Mouse (Mus musculus) stomach, postnatal 0 days (tissue): ENCODE data around the gene Tspo. TPM values are rescaled to one million over a fixed set of nuclear protein-coding genes. Genes with fewer than 3 reads are reported as not detected.
A peak's percentile ranks its signal among the peaks of the same experiment; 100 is the strongest.

ENCODE experiments used
- ATAC-seq: fragments of 200-750 bp; cut with Nextera tagmentation; 2 replicates; pipeline ENCODE4 v1.8.0; 2017; ENCODE audit not compliant: low FRiP score, low TSS enrichment
- DNase-seq: peaks from one replicate; pipeline ENCODE4 v3.0.0-alpha.2; 2016; ENCODE audit warnings: low spot score
- H3K27ac ChIP-seq: fragments of 300-500 bp; sonication (generic); replicated peaks from 2 replicates; pipeline ENCODE4 v1.5.1; 2014; ENCODE audit warnings: mild to moderate bottlenecking, control low read depth
- H3K27me3 ChIP-seq: fragments of 300-500 bp; sonication (generic); 2 replicates; pipeline ENCODE4 v1.6.1; 2014; ENCODE audit warnings: low read length; ENCODE audit not compliant: control insufficient read depth, insufficient read depth
- H3K36me3 ChIP-seq: fragments of 300-500 bp; sonication (generic); 2 replicates; pipeline ENCODE4 v1.6.1; 2014; ENCODE audit warnings: low read length, mixed read lengths; ENCODE audit not compliant: control insufficient read depth, insufficient read depth
- H3K4me1 ChIP-seq: fragments of 300-500 bp; sonication (generic); replicated peaks from 2 replicates; pipeline ENCODE4 v1.6.1; 2014; ENCODE audit warnings: antibody characterized with exemption; ENCODE audit not compliant: control insufficient read depth, insufficient read depth
- H3K4me2 ChIP-seq: fragments of 300-500 bp; sonication (generic); replicated peaks from 2 replicates; pipeline ENCODE4 v1.6.1; 2014; ENCODE audit warnings: low read depth, mild to moderate bottlenecking, control low read depth, moderate library complexity
- H3K4me3 ChIP-seq: fragments of 300-500 bp; sonication (generic); 2 replicates; pipeline ENCODE4 v1.5.1; 2014; ENCODE audit warnings: low read depth, low read length, control low read depth
- H3K9ac ChIP-seq: fragments of 300-500 bp; sonication (generic); 2 replicates; pipeline ENCODE4 v1.6.1; 2014; ENCODE audit warnings: mild to moderate bottlenecking, low read length, control low read depth, mixed read lengths
- H3K9me3 ChIP-seq: fragments of 300-500 bp; sonication (generic); 2 replicates; pipeline ENCODE4 v1.6.1; 2016; ENCODE audit warnings: low read length; ENCODE audit not compliant: control insufficient read depth
- CTCF ChIP-seq: IDR thresholded peaks from 2 replicates; pipeline ENCODE4 v1.5.1; 2016; ENCODE audit warnings: antibody characterized with exemption, low read depth, mild to moderate bottlenecking, moderate library complexity
- EP300 ChIP-seq: optimal IDR thresholded peaks from 2 replicates; pipeline ENCODE3; 2016; ENCODE audit warnings: antibody characterized with exemption
- WGBS: fragments of 180-500 bp; shearing (Covaris S2); extraction: QIAGEN DNeasy Blood & Tissue Kit; methylation state at CpG from one replicate; pipeline ENCODE4 v1.1.7; 2014; 5-methylcytosine and 5-hydroxymethylcytosine counted together
- polyA plus RNA-seq: library from polyadenylated mRNA; unstranded; fragments of >200 nt; fragmentation: Nextera tagmentation; extraction: Ambion mirVana; gene quantifications from 2 replicates; pipeline ENCODE4 v1.2.1, GENCODE M21; 2015

Tspo gene
- polyA plus RNA-seq, 1 experiment from 2014 or later = 284 TPM

DNA sequence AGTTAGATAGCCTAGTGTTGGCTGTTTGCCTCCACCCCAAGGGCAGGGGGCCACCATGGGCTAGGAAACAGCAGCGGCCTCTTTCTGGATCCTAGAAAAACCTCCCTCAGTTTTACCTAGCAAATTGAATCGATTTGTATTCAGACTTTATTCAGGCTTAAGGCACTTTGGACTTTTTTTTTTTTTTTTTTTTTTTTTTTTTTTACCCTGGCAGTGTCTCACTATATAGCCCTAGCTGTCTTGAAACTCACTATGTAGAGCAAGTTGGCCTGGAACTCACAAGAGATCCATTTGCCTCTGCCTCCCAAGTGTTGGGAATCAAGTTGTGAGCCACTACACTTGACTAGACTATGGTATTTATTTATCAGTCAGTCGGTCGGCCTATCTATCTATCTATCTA lies 33.4 kb downstream of the Tspo start:
- TF ChIP-seq CTCF = no peak
- no peak for TF ChIP-seq EP300
- Histone ChIP-seq H3K27ac (no peak overlapping the region), H3K9ac (no peak overlapping the region), H3K9me3 (no peaks in the 10 kb centered on the region), H3K4me2 (no peak overlapping the region), H3K4me1 (peaks cover 6% of the 10 kb centered on the region; the same call in 1 of the 2 replicates), H3K4me3 (no peak overlapping the region), H3K36me3 (no peaks in the 10 kb centered on the region), H3K27me3 (no peaks in the 10 kb centered on the region)
- 80% methylated on average over 4 of the region's 4 CpGs for WGBS
- DNase-seq (no peak), ATAC-seq (no peak)

GRCm38 (mm10) chr15:83601185-83601584 lies 37.8 kb downstream of the Tspo start:
- Histone ChIP-seq H3K36me3 (no peaks in the 10 kb centered on the region), H3K9me3 (no peaks in the 10 kb centered on the region), H3K4me3 (no peak overlapping the region), H3K27ac (no peak overlapping the region), H3K4me1 (no peaks in the 10 kb centered on the region), H3K9ac (no peak overlapping the region), H3K27me3 (no peaks in the 10 kb centered on the region), H3K4me2 (no peak overlapping the region)
- 81% methylated on average over 4 of the region's 4 CpGs for WGBS
- no peak for ATAC-seq
- TF ChIP-seq EP300 = no peak
- no peak for TF ChIP-seq CTCF
- DNase-seq = no peak

DNA sequence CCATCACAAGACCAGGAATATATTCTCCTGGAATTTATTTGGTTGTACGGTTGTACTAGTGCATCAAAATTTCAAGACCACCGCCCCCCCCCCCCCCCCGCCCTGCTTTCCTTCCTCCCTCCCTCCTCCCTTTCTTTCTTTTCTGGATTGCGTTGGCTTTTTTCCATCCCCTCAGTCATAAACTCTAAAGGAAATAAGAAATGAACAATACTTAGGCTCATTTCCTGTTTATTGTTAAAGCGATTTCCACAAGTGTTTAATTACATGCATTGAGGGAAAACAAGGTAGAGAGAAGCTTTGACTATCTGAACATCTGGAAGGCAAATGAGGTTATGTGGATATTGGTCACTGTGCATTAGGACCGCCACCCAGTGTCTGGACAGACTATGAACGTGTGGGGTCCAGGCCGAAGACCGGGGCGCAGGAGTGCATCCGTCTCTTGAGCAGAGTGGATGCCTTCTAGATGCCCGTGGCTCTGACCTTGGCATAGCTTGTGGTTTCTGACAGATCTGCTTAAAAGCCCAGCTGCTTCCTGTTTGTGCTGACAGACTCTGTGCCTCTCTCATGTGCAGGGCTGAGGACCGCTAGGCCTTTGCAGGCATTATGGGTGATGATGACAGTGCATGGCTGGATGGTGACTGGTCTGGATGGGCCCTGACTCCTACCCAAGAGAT lies 39.1 kb downstream of the Tspo start:
- Histone ChIP-seq H3K27me3 (no peaks in the 10 kb centered on the region), H3K4me2 (no peak overlapping the region), H3K4me3 (no peak overlapping the region), H3K36me3 (no peaks in the 10 kb centered on the region), H3K27ac (no peak overlapping the region), H3K4me1 (no peaks in the 10 kb centered on the region), H3K9me3 (no peaks in the 10 kb centered on the region), H3K9ac (no peak overlapping the region)
- 58% methylated on average over 13 of the region's 13 CpGs for WGBS
- ATAC-seq = peak; percentile 21; the same call in 1 of the 2 replicates
- no peak for DNase-seq
- TF ChIP-seq EP300 (no peak), CTCF (no peak)

- no peak overlapping the region for H3K4me3 ChIP-seq
- H3K4me2 ChIP-seq = no peak overlapping the region
- no peak overlapping the region for H3K9ac ChIP-seq
- TF ChIP-seq CTCF (peak; percentile 4; the same call in 1 of the 2 replicates), EP300 (no peak)
- H3K27me3 ChIP-seq = no peaks in the 10 kb centered on the region
- H3K27ac ChIP-seq = no peak overlapping the region
- H3K9me3 ChIP-seq = no peaks in the 10 kb centered on the region
- 97% methylated on average over 1 of the region's 1 CpGs for WGBS
- H3K4me1 ChIP-seq = no peaks in the 10 kb centered on the region
- ATAC-seq (no peak), DNase-seq (no peak)
- H3K36me3 ChIP-seq = no peaks in the 10 kb centered on the region
These were observed 39.6 kb downstream of the Tspo start for GRCm38 (mm10) chr15:83603046-83603396.

- WGBS = 95% methylated on average over 7 of the region's 7 CpGs
- Histone ChIP-seq H3K27ac (no peak overlapping the region), H3K36me3 (no peaks in the 10 kb centered on the region), H3K9me3 (no peaks in the 10 kb centered on the region), H3K4me1 (no peaks in the 10 kb centered on the region), H3K9ac (no peak overlapping the region), H3K4me3 (no peak overlapping the region), H3K27me3 (no peaks in the 10 kb centered on the region), H3K4me2 (no peak overlapping the region)
- DNase-seq (no peak), ATAC-seq (no peak)
- no peak for TF ChIP-seq CTCF
These were observed 40.0 kb downstream of the Tspo start for GRCm38 (mm10) chr15:83603426-83603825.

- 88% methylated on average over 11 of the region's 11 CpGs for WGBS
- H3K4me3 ChIP-seq = no peak overlapping the region
- no peak overlapping the region for H3K9ac ChIP-seq
- H3K27ac ChIP-seq = no peak overlapping the region
- H3K9me3 ChIP-seq = no peaks in the 10 kb centered on the region
- no peaks in the 10 kb centered on the region for H3K27me3 ChIP-seq
- no peak overlapping the region for H3K4me2 ChIP-seq
- H3K4me1 ChIP-seq = no peaks in the 10 kb centered on the region
- no peak for ATAC-seq
- no peak for TF ChIP-seq CTCF
- no peak for TF ChIP-seq EP300
- no peaks in the 10 kb centered on the region for H3K36me3 ChIP-seq
- no peak for DNase-seq
These were observed 42.8 kb downstream of the Tspo start for GRCm38 (mm10) chr15:83606216-83606615.
